Mouse (Mus musculus) MEL (cell line): ENCODE data around the gene Dmkn. TPM values are rescaled to one million over a fixed set of nuclear protein-coding genes. Genes with fewer than 3 reads are reported as not detected.

Experiments used
- DNase-seq: peaks from one replicate; pipeline ENCODE4 v3.0.0; 2011; ENCODE audit warnings: low read depth, low spot score
- H3K27ac ChIP-seq: 2 replicates; pipeline ENCODE4 v1.5.1; 2012; ENCODE audit warnings: low read depth, mild to moderate bottlenecking, control low read depth, low read length, moderate library complexity; ENCODE audit not compliant: control insufficient read depth
- H3K27me3 ChIP-seq, 2 experiments: fragments of 150-350 bp in 1 of 2; sonication (generic) in 1 of 2; 2 replicates each; pipeline ENCODE4 v1.6.1; 2012; ENCODE audit warnings: low read length in 2 of 2, mild to moderate bottlenecking in 2 of 2, improper control_type of control experiment in 1 of 2, moderate library complexity in 1 of 2; ENCODE audit not compliant: insufficient read depth in 2 of 2, control insufficient read depth in 1 of 2
- H3K36me3 ChIP-seq, 2 experiments: 2 replicates each; pipeline ENCODE4 v1.6.1; 2012 to 2014; ENCODE audit warnings: low read length in 2 of 2, improper control_type of control experiment in 1 of 2, inconsistent platforms in 1 of 2, mild to moderate bottlenecking in 1 of 2; ENCODE audit not compliant: insufficient read depth in 2 of 2, control insufficient read depth in 1 of 2
- H3K4me1 ChIP-seq, 2 experiments: fragments of 150-350 bp in 1 of 2; sonication (generic) in 1 of 2; 2 replicates each; pipeline ENCODE4 v1.6.1; 2012; ENCODE audit warnings: low read length in 2 of 2, improper control_type of control experiment in 1 of 2, mild to moderate bottlenecking in 1 of 2; ENCODE audit not compliant: insufficient read depth in 2 of 2, control insufficient read depth in 1 of 2
- H3K4me3 ChIP-seq, 2 experiments: fragments of 150-350 bp in 1 of 2; sonication (generic) in 1 of 2; 2 replicates each; pipeline ENCODE4 v1.5.1; 2012; ENCODE audit warnings: low read depth in 2 of 2, low read length in 2 of 2, mild to moderate bottlenecking in 2 of 2, moderate library complexity in 2 of 2, control low read depth in 1 of 2, improper control_type of control experiment in 1 of 2; ENCODE audit not compliant: control insufficient read depth in 1 of 2, insufficient read depth in 1 of 2
- H3K79me2 ChIP-seq: 2 replicates; pipeline ENCODE4 v1.6.1; 2012; ENCODE audit warnings: mild to moderate bottlenecking, low read length, moderate library complexity; ENCODE audit not compliant: control insufficient read depth, poor library complexity, insufficient read depth
- H3K9ac ChIP-seq: 2 replicates; pipeline ENCODE4 v1.6.1; 2012; ENCODE audit warnings: low read depth, mild to moderate bottlenecking, control low read depth, low read length, moderate library complexity; ENCODE audit not compliant: control insufficient read depth, poor library complexity, severe bottlenecking
- H3K9me3 ChIP-seq: fragments of 150-350 bp; sonication (generic); replicated peaks from 2 replicates; pipeline ENCODE4 v1.6.1; 2012; ENCODE audit warnings: mild to moderate bottlenecking, low read length, improper control_type of control experiment, moderate library complexity; ENCODE audit not compliant: insufficient read depth
- BHLHE40 ChIP-seq: IDR thresholded peaks from 2 replicates; pipeline ENCODE4 v1.6.1; 2012; ENCODE audit warnings: low read depth, mild to moderate bottlenecking, inconsistent platforms, low read length, improper control_type of control experiment, borderline replicate concordance
- CHD2 ChIP-seq: IDR thresholded peaks from 2 replicates; pipeline ENCODE4 v1.6.1; 2011; ENCODE audit warnings: low read length, improper control_type of control experiment
- CTCF ChIP-seq, 3 experiments: IDR thresholded peaks in 2 of 3; conservative IDR thresholded peaks in 1 of 3; 2 replicates each; pipeline ENCODE4 v1.5.1; 2011 to 2012; ENCODE audit warnings: low read length in 3 of 3, low read depth in 2 of 3, mild to moderate bottlenecking in 2 of 3, improper control_type of control experiment in 1 of 3, inconsistent platforms in 1 of 3, mixed read lengths in 1 of 3, moderate library complexity in 1 of 3; ENCODE audit not compliant: control insufficient read depth in 1 of 3, insufficient read depth in 1 of 3, poor library complexity in 1 of 3, severe bottlenecking in 1 of 3
- EP300 ChIP-seq, 2 experiments: IDR thresholded peaks; 2 replicates each; pipeline ENCODE4 v1.6.1; 2011; ENCODE audit warnings: improper control_type of control experiment in 2 of 2, low read length in 2 of 2, low read depth in 1 of 2, mild to moderate bottlenecking in 1 of 2
- GABPA ChIP-seq: IDR thresholded peaks from 2 replicates; pipeline ENCODE4 v1.6.1; 2012; ENCODE audit warnings: low read depth, mild to moderate bottlenecking, inconsistent platforms, low read length, improper control_type of control experiment, moderate library complexity
- GATA1 ChIP-seq: IDR thresholded peaks from 2 replicates; pipeline ENCODE4 v1.6.1; 2011; ENCODE audit warnings: low read depth, low read length, improper control_type of control experiment
- HCFC1 ChIP-seq: IDR thresholded peaks from 2 replicates; pipeline ENCODE4 v1.6.1; 2012; ENCODE audit warnings: low read depth, mild to moderate bottlenecking, inconsistent platforms, low read length, improper control_type of control experiment, moderate library complexity
- JUND ChIP-seq: IDR thresholded peaks from 2 replicates; pipeline ENCODE4 v1.6.1; 2011; ENCODE audit warnings: low read depth, mild to moderate bottlenecking, improper control_type of control experiment, low read length
- KAT2A ChIP-seq: conservative IDR thresholded peaks from 2 replicates; pipeline ENCODE4 v1.6.1; 2012; ENCODE audit warnings: low read depth, low read length, improper control_type of control experiment, inconsistent platforms
- MAX ChIP-seq: IDR thresholded peaks from 2 replicates; pipeline ENCODE4 v1.6.1; 2011; ENCODE audit warnings: low read length, improper control_type of control experiment
- MAZ ChIP-seq: IDR thresholded peaks from 2 replicates; pipeline ENCODE4 v1.6.1; 2012; ENCODE audit warnings: low read depth, mild to moderate bottlenecking, inconsistent platforms, low read length, improper control_type of control experiment
- MXI1 ChIP-seq: IDR thresholded peaks from 2 replicates; pipeline ENCODE4 v1.6.1; 2011; ENCODE audit warnings: mild to moderate bottlenecking, low read depth, low read length, improper control_type of control experiment
- MYB ChIP-seq: IDR thresholded peaks from 2 replicates; pipeline ENCODE4 v1.6.1; 2011; ENCODE audit warnings: mild to moderate bottlenecking, low read depth, low read length, improper control_type of control experiment
- MYC ChIP-seq: IDR thresholded peaks from 2 replicates; pipeline ENCODE4 v1.6.1; 2011; ENCODE audit warnings: low read depth, mild to moderate bottlenecking, low read length, improper control_type of control experiment, moderate library complexity
- NELFE ChIP-seq: IDR thresholded peaks from 2 replicates; pipeline ENCODE4 v1.6.1; 2011; ENCODE audit warnings: low read depth, low read length, improper control_type of control experiment
- POLR2AphosphoS5 ChIP-seq: IDR thresholded peaks from 2 replicates; pipeline ENCODE4 v1.6.1; 2012; ENCODE audit warnings: low read depth, borderline replicate concordance, mild to moderate bottlenecking, inconsistent platforms, low read length, moderate library complexity, mixed read lengths
- RAD21 ChIP-seq: IDR thresholded peaks from 2 replicates; pipeline ENCODE4 v1.6.1; 2011; ENCODE audit warnings: mild to moderate bottlenecking, low read depth, low read length, improper control_type of control experiment
- SIN3A ChIP-seq: IDR thresholded peaks from 2 replicates; pipeline ENCODE4 v1.6.1; 2012; ENCODE audit warnings: low read length, improper control_type of control experiment, inconsistent platforms
- SMC3 ChIP-seq: IDR thresholded peaks from 2 replicates; pipeline ENCODE4 v1.6.1; 2011; ENCODE audit warnings: low read depth, low read length, improper control_type of control experiment
- TAL1 ChIP-seq: IDR thresholded peaks from 2 replicates; pipeline ENCODE4 v1.6.1; 2012; ENCODE audit warnings: mild to moderate bottlenecking, inconsistent platforms, low read length, moderate library complexity, mixed read lengths
- TBP ChIP-seq: IDR thresholded peaks from 2 replicates; pipeline ENCODE4 v1.8.0; 2011; ENCODE audit warnings: low read depth, low read length, improper control_type of control experiment
- USF2 ChIP-seq, 2 experiments: IDR thresholded peaks; 2 replicates each; pipeline ENCODE4 v1.6.1; 2011 to 2012; ENCODE audit warnings: improper control_type of control experiment in 2 of 2, low read length in 2 of 2, borderline replicate concordance in 1 of 2, inconsistent platforms in 1 of 2, low read depth in 1 of 2, mild to moderate bottlenecking in 1 of 2; ENCODE audit not compliant: insufficient read depth in 1 of 2
- ZKSCAN1 ChIP-seq: IDR thresholded peaks from 2 replicates; pipeline ENCODE4 v1.6.1; 2012; ENCODE audit warnings: low read depth, mild to moderate bottlenecking, inconsistent platforms, low read length, improper control_type of control experiment, moderate library complexity
- polyA plus RNA-seq, 2 experiments: library from polyadenylated mRNA; stranded (reverse) in 1 of 2; unstranded in 1 of 2; fragments of >175 nt in 1 of 2; fragments of >200 nt in 1 of 2; gene quantifications; 2 replicates each; pipeline versions ENCODE4 v1.2.1 to v1.2.4; 2012; ENCODE audit warnings: low replicate concordance in 2 of 2, low read depth in 1 of 2; ENCODE audit not compliant: insufficient read length in 2 of 2, insufficient read depth in 1 of 2, missing spikeins in 1 of 2
- total RNA-seq: library from RNA; depleted of rRNA; stranded (reverse); fragments of 300-350 nt; gene quantifications from 2 replicates; pipeline ENCODE4 v1.2.3, GENCODE M21; 2012

Dmkn gene
- total and polyA plus RNA-seq, 3 experiments: not detected

DNA sequence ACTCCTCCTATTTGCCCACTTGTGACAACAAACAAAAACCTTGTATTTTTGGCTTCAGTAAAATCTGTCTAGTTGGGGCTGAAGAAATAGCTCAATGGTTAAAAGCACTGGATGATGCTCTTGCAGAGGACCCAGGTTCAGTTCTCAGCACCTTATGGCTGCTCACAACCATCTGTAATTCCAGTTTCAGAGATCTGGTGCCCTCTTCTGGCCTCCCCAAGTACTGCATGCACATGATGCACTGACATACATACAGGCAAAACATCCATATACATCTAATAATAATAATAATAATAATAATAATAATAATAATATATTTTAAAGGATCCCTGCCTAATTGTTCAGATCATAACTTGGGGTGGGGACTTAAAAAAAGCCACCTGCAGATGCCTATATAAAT, 37.1 kb downstream of the Dmkn start:
- no peaks in the 10 kb centered on the region for H3K9me3 ChIP-seq
- no peaks in the 10 kb centered on the region for H3K79me2 ChIP-seq

GRCm38 (mm10) chr7:30803256-30803655, 39.7 kb downstream of the Dmkn start:
- Histone ChIP-seq H3K27me3 (peaks cover 0 to 4% of the 10 kb centered on the region in 2 experiments; a peak in 2 of 4 replicates), H3K36me3 (no peaks in the 10 kb centered on the region), H3K79me2 (no peaks in the 10 kb centered on the region), H3K27ac (no peak overlapping the region), H3K4me1 (no peaks in the 10 kb centered on the region; a peak in 1 of 4 replicates), H3K9me3 (no peaks in the 10 kb centered on the region), H3K9ac (no peak overlapping the region), H3K4me3 (no peak overlapping the region)
- TF ChIP-seq KAT2A (no peak), NELFE (no peak), HCFC1 (no peak), CTCF (IDR thresholded peaks at IDR 0.05 in 2 of 3, conservative IDR thresholded peaks at IDR 0.05 in 1 of 3; ENCODE audit: control insufficient read depth in 1 of 3, insufficient read depth in 1 of 3, low read depth in 2 of 3, low read length in 3 of 3, poor library complexity in 1 of 3, severe bottlenecking in 1 of 3) (peak in 1 of 3 experiments; percentile 17; a peak in 1 of 6 replicates), POLR2AphosphoS5 (no peak), RAD21 (peak; percentile 8)
- DNase-seq: peak; percentile 22

More for the DNA sequence above, 37.1 kb downstream of the Dmkn start:
- Histone ChIP-seq H3K4me3 (no peak overlapping the region), H3K36me3 (no peaks in the 10 kb centered on the region), H3K4me1 (no peaks in the 10 kb centered on the region; a peak in 1 of 4 replicates), H3K9ac (no peak overlapping the region), H3K27me3 (peaks cover 0 to 4% of the 10 kb centered on the region in 2 experiments; a peak in 2 of 4 replicates), H3K27ac (no peak overlapping the region)
- no peak for TF ChIP-seq GABPA
- no peak for TF ChIP-seq JUND
- no peak for TF ChIP-seq POLR2AphosphoS5
- TF ChIP-seq CHD2: no peak
- TF ChIP-seq ZKSCAN1: no peak
- TF ChIP-seq MAZ: no peak
- TF ChIP-seq GATA1: no peak
- no peak for TF ChIP-seq MXI1
- no peak for TF ChIP-seq TBP
- TF ChIP-seq EP300 (IDR thresholded peaks at IDR 0.05; ENCODE audit: low read depth in 1 of 2, low read length in 2 of 2): no peak
- no peak for TF ChIP-seq BHLHE40
- TF ChIP-seq CTCF (IDR thresholded peaks at IDR 0.05 in 2 of 3, conservative IDR thresholded peaks at IDR 0.05 in 1 of 3; ENCODE audit: control insufficient read depth in 1 of 3, insufficient read depth in 1 of 3, low read depth in 2 of 3, low read length in 3 of 3, poor library complexity in 1 of 3, severe bottlenecking in 1 of 3): peak; percentile 39 to 44 (median 40); a peak in 5 of 6 replicates
- TF ChIP-seq RAD21: peak; percentile 34
- no peak for TF ChIP-seq MYC
- no peak for TF ChIP-seq MAX
- no peak for TF ChIP-seq MYB
- no peak for TF ChIP-seq USF2 (IDR thresholded peaks at IDR 0.05; ENCODE audit: borderline replicate concordance in 1 of 2, insufficient read depth in 1 of 2, low read depth in 1 of 2, low read length in 2 of 2)
- TF ChIP-seq SMC3: peak; percentile 17; the same call in 1 of the 2 replicates
- TF ChIP-seq TAL1: no peak
- TF ChIP-seq SIN3A: no peak
- peak; percentile 37 for DNase-seq
